Mouse (Mus musculus): ENCODE data around the gene C330021F23Rik. TPM values are rescaled to one million over a fixed set of nuclear protein-coding genes. Genes with fewer than 3 reads are reported as not detected.

Gene C330021F23Rik
- polyA plus RNA-seq, 1 experiment: 0.88 TPM

GRCm38 (mm10) chr8:3630647-3631477, 63.1 kb downstream of the C330021F23Rik start, which contains the start of gene Stxbp2:
TSS of gene Stxbp2 (plus strand) at chr8:3630955.
- WGBS: 5% methylated on average over 47 of the region's 47 CpGs
- peak; percentile 79 for DNase-seq
- H3K4me3 ChIP-seq (replicated peaks; ENCODE audit: extremely low read depth, low read depth, low read length): peak within 1 kb of the TSS; percentile 81
- TF ChIP-seq CTCF (IDR thresholded peaks at IDR 0.05; ENCODE audit: insufficient read depth, low read length) (no peak), POLR2A (IDR thresholded peaks at IDR 0.05; ENCODE audit: borderline replicate concordance, extremely low read depth, low read depth, low read length) (peak; percentile 64; the same call in 1 of the 2 replicates)
- H3K4me1 ChIP-seq (ENCODE audit: control insufficient read depth, insufficient read depth, low read length): no peaks in the 10 kb centered on the region

DNA sequence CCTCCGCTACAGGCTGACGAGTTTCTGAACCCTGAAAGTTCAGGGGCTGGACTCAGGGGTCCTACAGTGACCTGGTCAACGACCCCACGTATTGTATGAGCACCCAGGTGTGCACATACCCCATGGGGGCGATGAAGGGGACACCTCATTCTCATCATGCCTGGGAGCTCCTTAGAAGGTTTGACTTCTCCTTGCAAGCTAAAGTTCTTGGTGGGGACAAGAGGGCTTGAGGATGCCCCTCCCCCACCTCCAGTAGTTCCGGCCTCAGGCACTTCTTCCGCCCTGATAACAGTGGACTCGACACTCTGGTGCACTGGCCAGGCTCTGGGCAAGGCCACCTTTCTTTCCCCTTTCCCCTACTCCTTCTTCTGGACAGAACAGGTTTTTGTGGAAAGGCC, 63.7 kb downstream of the C330021F23Rik start:
- peak overlapping the region; percentile 81 for H3K4me3 ChIP-seq (replicated peaks; ENCODE audit: extremely low read depth, low read depth, low read length)
- WGBS: 9% methylated on average over 8 of the region's 8 CpGs
- TF ChIP-seq POLR2A (IDR thresholded peaks at IDR 0.05; ENCODE audit: borderline replicate concordance, extremely low read depth, low read depth, low read length) (no peak), CTCF (IDR thresholded peaks at IDR 0.05; ENCODE audit: insufficient read depth, low read length) (no peak)
- peak; percentile 24 for DNase-seq
- no peaks in the 10 kb centered on the region for H3K4me1 ChIP-seq (ENCODE audit: control insufficient read depth, insufficient read depth, low read length)

Other genes with a start within 250 kb of the C330021F23Rik start
- 1.6 and 3.1 TPM in 2 replicates for gene A430078G23Rik, start 214.6 kb upstream of the C330021F23Rik start, polyA plus RNA-seq (2012; rRNA removed)
- gene Arhgef18, start 175.0 kb upstream of the C330021F23Rik start, polyA plus RNA-seq (2012; rRNA removed): 68.7 and 87.9 TPM in 2 replicates
- 7.6 and 7.7 TPM in 2 replicates for gene Pex11g, start 100.3 kb upstream of the C330021F23Rik start, polyA plus RNA-seq (2012; rRNA removed)
- gene Tex45, start 97.1 kb upstream of the C330021F23Rik start, polyA plus RNA-seq (2012; rRNA removed): 0.14 and 0.24 TPM in 2 replicates
- 78.5 TPM in 2 replicates for gene Zfp358, start 74.9 kb upstream of the C330021F23Rik start, polyA plus RNA-seq (2012; rRNA removed)
- 286 and 410 TPM in 2 replicates for gene Mcoln1, start 67.5 kb upstream of the C330021F23Rik start, polyA plus RNA-seq (2012; rRNA removed)
- gene Pnpla6, start 52.6 kb upstream of the C330021F23Rik start, polyA plus RNA-seq (2012; rRNA removed): 75.7 and 88.1 TPM in 2 replicates
- gene Camsap3, start 19.3 kb downstream of the C330021F23Rik start, polyA plus RNA-seq (2012; rRNA removed): 16.9 and 33.1 TPM in 2 replicates
- gene Xab2, start 53.3 kb downstream of the C330021F23Rik start, polyA plus RNA-seq (2012; rRNA removed): 59.0 and 66.6 TPM in 2 replicates
- gene Pet100, start 53.6 kb downstream of the C330021F23Rik start, polyA plus RNA-seq (2012; rRNA removed): 3.7 and 10.0 TPM in 2 replicates
- gene Pcp2, start 57.6 kb downstream of the C330021F23Rik start, polyA plus RNA-seq (2012; rRNA removed): not detected in 2 replicates
- 115 and 153 TPM in 2 replicates for gene Stxbp2, start 63.0 kb downstream of the C330021F23Rik start, polyA plus RNA-seq (2012; rRNA removed)
- gene Retn, start 87.8 kb downstream of the C330021F23Rik start, polyA plus RNA-seq (2012; rRNA removed): 6.2 and 10.8 TPM in 2 replicates
- gene Mcemp1, start 97.8 kb downstream of the C330021F23Rik start, polyA plus RNA-seq (2012; rRNA removed): 8.2 and 10.0 TPM in 2 replicates
- gene Fcor, start 104.4 kb downstream of the C330021F23Rik start, polyA plus RNA-seq (2012; rRNA removed): 6.5 and 17.4 TPM in 2 replicates
- gene Trappc5, start 108.3 kb downstream of the C330021F23Rik start, polyA plus RNA-seq (2012; rRNA removed): 28.5 and 28.7 TPM in 2 replicates
- gene Fcer2a, start 126.2 kb downstream of the C330021F23Rik start, polyA plus RNA-seq (2012; rRNA removed): 2.7 and 12.5 TPM in 2 replicates
- 0.55 and 1.1 TPM in 2 replicates for gene Clec4g, start 152.7 kb downstream of the C330021F23Rik start, polyA plus RNA-seq (2012; rRNA removed)
- 0.55 and 6.1 TPM in 2 replicates for gene Cd209a, start 181.0 kb downstream of the C330021F23Rik start, polyA plus RNA-seq (2012; rRNA removed)

All from lung, adult 2 months (tissue).